Mouse (Mus musculus) forebrain, embryonic 16.5 days (tissue): ENCODE results near the gene AI413582. TPM values are rescaled to one million over a fixed set of nuclear protein-coding genes. Genes with fewer than 3 reads are reported as not detected.

ENCODE experiments used
- polyA plus RNA-seq: library from polyadenylated mRNA; unstranded; fragments of >200 nt; fragmentation: Nextera tagmentation; extraction: Ambion mirVana; gene quantifications from 2 replicates; pipeline ENCODE4 v1.2.1, GENCODE M21; 2015

Gene AI413582
- polyA plus RNA-seq, 1 experiment from 2014 or later, result 49.8 TPM

Other genes with a start within 250 kb of the AI413582 start
- 3.0 and 4.0 TPM in 2 replicates for gene Grm4, start 44.4 kb downstream of the AI413582 start, polyA plus RNA-seq
- 107 and 113 TPM in 2 replicates for gene Hmga1, start 9.3 kb downstream of the AI413582 start, polyA plus RNA-seq
- 272 and 293 TPM in 2 replicates for gene Nudt3, start 57.7 kb upstream of the AI413582 start, polyA plus RNA-seq
- gene RPS10-NUDT3, start 69.5 kb upstream of the AI413582 start, polyA plus RNA-seq, result not detected in 2 replicates
- 467 and 512 TPM in 2 replicates for gene Rps10, start 70.9 kb upstream of the AI413582 start, polyA plus RNA-seq
- 32.9 and 44.2 TPM in 2 replicates for gene Pacsin1, start 89.8 kb upstream of the AI413582 start, polyA plus RNA-seq
- 0.27 and 0.70 TPM in 2 replicates for gene Spdef, start 163.2 kb upstream of the AI413582 start, polyA plus RNA-seq